Mouse (Mus musculus): ENCODE results near the gene Meis2. TPM values are rescaled to one million over a fixed set of nuclear protein-coding genes. Genes with fewer than 3 reads are reported as not detected.

Meis2 gene
- polyA plus RNA-seq, 1 experiment from 2014 or later = 74.1 TPM

- Histone ChIP-seq H3K4me3 (no peak overlapping the region), H3K9me3 (no peaks in the 10 kb centered on the region), H3K9ac (no peak overlapping the region), H3K4me2 (no peak overlapping the region), H3K27me3 (replicated peaks) (no peaks in the 10 kb centered on the region), H3K36me3 (replicated peaks) (no peaks in the 10 kb centered on the region), H3K4me1 (peaks cover 8% of the 10 kb centered on the region), H3K27ac (no peak overlapping the region)
- ATAC-seq (replicated peaks) = no peak
- WGBS = 45% methylated on average over 6 of the region's 6 CpGs
Observed at GRCm38 (mm10) chr2:115923247-115923646, 142.4 kb downstream of the Meis2 start.

- peaks cover 8% of the 10 kb centered on the region for H3K4me1 ChIP-seq
- no peak overlapping the region for H3K27ac ChIP-seq
- H3K27me3 ChIP-seq (replicated peaks) = no peaks in the 10 kb centered on the region
- no peak overlapping the region for H3K4me3 ChIP-seq
- 89% methylated on average over 9 of the region's 9 CpGs for WGBS
- no peak overlapping the region for H3K9ac ChIP-seq
- no peak overlapping the region for H3K4me2 ChIP-seq
- no peak for ATAC-seq (replicated peaks)
- no peaks in the 10 kb centered on the region for H3K9me3 ChIP-seq
- H3K36me3 ChIP-seq (replicated peaks) = no peaks in the 10 kb centered on the region
Observed at GRCm38 (mm10) chr2:115921687-115922086, 144.0 kb downstream of the Meis2 start.

DNA sequence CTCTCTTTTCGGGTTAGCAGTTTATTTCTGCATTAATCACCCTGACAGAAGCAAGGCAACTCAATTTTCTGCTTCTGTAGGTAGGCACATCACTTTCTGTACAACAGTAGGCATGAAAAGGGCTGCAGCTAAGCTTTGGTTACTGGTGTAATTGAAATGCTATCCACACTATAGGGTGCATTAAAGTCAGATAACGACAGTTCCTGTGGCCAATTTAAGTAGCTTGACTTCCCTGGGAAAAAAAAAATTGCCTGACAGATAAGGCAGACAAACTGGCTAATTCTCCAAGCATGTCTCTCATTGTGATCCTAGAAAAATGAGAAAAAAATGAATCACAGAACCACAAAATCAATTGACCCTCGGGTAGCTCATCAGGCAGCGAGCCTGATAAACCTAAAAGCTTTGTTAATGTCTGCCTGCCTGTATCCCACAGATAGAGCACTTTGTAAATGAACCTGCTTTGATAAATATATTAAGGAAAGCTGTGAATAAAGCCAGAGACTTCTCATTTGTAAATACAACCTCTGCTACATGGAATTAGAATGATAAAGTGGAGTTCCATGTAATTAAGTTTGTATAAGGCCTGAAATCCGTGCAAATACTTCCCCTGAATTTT is 145.2 kb downstream of the Meis2 start:
- H3K4me3 ChIP-seq = no peak overlapping the region
- peak; percentile 60 for ATAC-seq (replicated peaks)
- H3K9ac ChIP-seq = no peak overlapping the region
- 33% methylated on average over 5 of the region's 5 CpGs for WGBS
- H3K36me3 ChIP-seq (replicated peaks) = no peaks in the 10 kb centered on the region
- no peak overlapping the region for H3K4me2 ChIP-seq
- no peaks in the 10 kb centered on the region for H3K9me3 ChIP-seq
- H3K4me1 ChIP-seq = peaks cover 13% of the 10 kb centered on the region
- no peaks in the 10 kb centered on the region for H3K27me3 ChIP-seq (replicated peaks)
- peak overlapping the region; percentile 53; the same call in 1 of the 2 replicates for H3K27ac ChIP-seq

DNA sequence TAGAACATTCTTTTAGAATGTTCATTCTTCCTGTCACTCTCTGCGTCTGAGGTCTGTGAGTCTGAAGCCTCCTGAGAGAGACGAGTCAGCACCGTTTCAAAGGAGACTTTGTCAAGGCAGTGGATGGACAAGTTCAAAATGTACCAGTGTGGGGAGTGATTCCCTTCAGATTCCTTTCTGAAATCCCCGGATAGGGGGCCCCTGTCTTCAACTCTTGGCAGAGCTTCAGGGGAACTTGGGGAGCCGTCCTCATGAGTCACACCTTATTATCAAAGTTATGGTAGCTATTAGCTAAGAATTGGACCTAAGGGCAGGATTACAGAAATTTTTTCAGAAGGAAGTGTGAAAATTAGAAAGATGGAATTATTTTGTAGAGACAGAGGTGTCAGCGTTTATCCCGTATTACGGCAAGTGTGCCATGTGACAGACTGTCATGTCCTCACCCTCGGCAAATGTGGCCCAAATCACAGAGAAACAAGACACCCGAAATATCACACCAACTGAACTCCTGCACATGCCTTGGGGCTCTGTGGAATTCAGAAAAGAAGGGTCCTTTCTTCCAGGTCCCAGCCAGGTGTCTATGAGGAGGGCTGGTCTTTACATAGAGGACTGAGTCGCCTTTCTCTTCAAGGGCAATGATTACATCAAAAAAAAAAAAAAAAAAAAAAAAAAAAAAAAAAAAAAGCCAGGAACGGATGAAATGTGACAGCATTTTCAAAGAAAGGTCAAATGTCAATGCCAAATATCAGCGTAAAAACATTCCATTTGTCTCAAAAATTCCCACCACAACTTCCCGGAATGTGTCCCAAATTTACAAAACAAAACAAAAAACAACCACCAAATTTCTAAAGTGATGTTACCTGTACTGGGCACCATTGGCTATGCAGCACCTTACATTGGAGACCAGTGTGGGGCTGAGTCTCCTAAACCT is 146.2 kb downstream of the Meis2 start:
- WGBS = 74% methylated on average over 14 of the region's 14 CpGs
- Histone ChIP-seq H3K9me3 (no peaks in the 10 kb centered on the region), H3K36me3 (replicated peaks) (no peaks in the 10 kb centered on the region), H3K27ac (0 out of 2 replicates have a peak overlapping the region, but pooled peaks have one; percentile 53), H3K4me1 (peaks cover 13% of the 10 kb centered on the region), H3K4me3 (no peak overlapping the region), H3K27me3 (replicated peaks) (no peaks in the 10 kb centered on the region), H3K4me2 (no peak overlapping the region), H3K9ac (no peak overlapping the region)
- ATAC-seq (replicated peaks) = no peak

DNA sequence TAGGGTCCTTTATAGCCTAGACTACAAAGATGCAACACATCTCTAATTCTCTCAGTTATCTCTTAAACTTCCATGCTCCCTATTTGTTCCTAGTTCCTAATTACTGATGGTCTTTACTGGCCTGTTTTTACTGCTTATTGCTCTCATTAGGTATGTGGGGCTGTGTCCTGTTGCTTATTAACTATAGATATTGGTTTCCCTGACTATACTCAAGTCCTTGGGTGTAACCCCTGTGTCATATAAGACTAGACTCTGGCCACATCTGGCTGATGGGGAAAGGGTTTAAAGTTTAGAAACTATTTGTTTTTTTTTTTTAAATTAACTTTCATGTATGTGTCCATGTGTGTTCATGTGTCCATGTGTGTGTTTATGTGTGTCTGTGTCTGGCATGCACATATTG is 147.1 kb downstream of the Meis2 start:
- H3K27ac ChIP-seq = no peak overlapping the region
- H3K27me3 ChIP-seq (replicated peaks) = no peaks in the 10 kb centered on the region
- H3K4me2 ChIP-seq = no peak overlapping the region
- H3K36me3 ChIP-seq (replicated peaks) = no peaks in the 10 kb centered on the region
- H3K4me1 ChIP-seq = peaks cover 13% of the 10 kb centered on the region
- H3K9me3 ChIP-seq = no peaks in the 10 kb centered on the region
- H3K9ac ChIP-seq = no peak overlapping the region
- no peak for ATAC-seq (replicated peaks)
- no peak overlapping the region for H3K4me3 ChIP-seq

DNA sequence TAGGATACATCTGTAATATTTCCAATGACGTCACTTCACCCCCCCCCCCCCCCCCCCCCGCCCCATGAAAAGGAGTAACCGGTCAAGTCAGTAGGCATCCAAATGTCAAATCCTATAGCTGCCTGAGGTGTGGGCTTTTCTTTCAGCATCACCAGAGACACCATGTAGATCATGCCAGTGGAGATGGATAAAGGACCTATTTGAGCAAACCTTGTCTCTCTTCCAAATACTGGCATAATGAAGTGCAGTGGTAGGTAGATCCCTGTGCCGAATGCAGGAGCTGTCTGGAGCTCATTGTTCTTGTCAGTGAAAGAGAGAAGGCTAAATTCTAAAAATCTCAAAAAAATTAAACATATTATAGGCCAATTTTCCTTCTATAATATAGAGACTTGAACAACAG is 151.1 kb downstream of the Meis2 start:
- ATAC-seq (replicated peaks) = no peak
- no peak overlapping the region for H3K4me2 ChIP-seq

GRCm38 (mm10) chr2:115912948-115913529 is 152.6 kb downstream of the Meis2 start:
- Histone ChIP-seq H3K4me3 (no peak overlapping the region), H3K9me3 (no peaks in the 10 kb centered on the region), H3K27ac (no peak overlapping the region), H3K4me2 (no peak overlapping the region), H3K27me3 (replicated peaks) (no peaks in the 10 kb centered on the region), H3K4me1 (0 out of 2 replicates have a peak, but pooled peaks cover 5% of the 10 kb centered on the region), H3K36me3 (replicated peaks) (no peaks in the 10 kb centered on the region), H3K9ac (no peak overlapping the region)
- ATAC-seq (replicated peaks) = no peak
- 74% methylated on average over 7 of the region's 7 CpGs for WGBS

More for the DNA sequence above, 151.1 kb downstream of the Meis2 start:
- no peak overlapping the region for H3K27ac ChIP-seq
- H3K9ac ChIP-seq = no peak overlapping the region
- WGBS = 34% methylated on average over 4 of the region's 4 CpGs
- no peaks in the 10 kb centered on the region for H3K9me3 ChIP-seq
- 0 out of 2 replicates have a peak, but pooled peaks cover 5% of the 10 kb centered on the region for H3K4me1 ChIP-seq
- no peaks in the 10 kb centered on the region for H3K36me3 ChIP-seq (replicated peaks)
- H3K4me3 ChIP-seq = no peak overlapping the region
- no peaks in the 10 kb centered on the region for H3K27me3 ChIP-seq (replicated peaks)

DNA sequence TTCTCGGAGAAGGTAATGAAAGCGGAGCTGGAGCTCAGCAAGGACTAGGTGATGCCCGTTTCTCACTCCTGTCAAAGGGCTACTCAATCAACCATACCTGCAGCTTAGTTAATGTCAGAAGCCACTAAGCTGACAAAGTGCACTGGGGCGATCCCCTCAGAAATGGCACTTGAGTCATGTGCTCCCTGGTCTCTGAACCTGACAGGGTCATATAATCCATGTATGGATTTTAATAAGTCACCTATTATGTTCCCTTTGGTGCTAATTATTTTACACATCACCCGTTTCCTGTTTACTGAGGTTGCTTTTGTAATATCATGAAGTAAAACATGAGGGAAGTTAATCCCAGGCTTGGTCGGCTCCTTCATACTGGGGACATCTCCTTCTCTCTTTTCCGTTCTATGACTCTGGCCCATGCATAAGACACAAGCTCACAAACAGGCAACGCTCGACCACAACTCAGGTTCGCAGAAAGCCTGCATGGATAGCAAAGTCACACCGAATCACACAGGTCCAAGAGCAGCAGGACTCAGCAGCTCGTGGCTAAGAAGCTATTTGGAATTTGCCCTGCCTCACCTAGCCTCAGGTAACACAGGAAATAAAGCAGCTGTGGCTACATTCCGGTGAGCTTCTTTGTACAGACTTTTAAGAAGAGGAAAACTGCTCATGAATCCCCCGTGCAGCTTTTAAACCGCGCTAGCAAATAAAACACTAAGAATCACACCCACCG is 153.6 kb downstream of the Meis2 start:
- Histone ChIP-seq H3K4me1 (0 out of 2 replicates have a peak, but pooled peaks cover 5% of the 10 kb centered on the region), H3K4me3 (no peak overlapping the region), H3K27me3 (replicated peaks) (no peaks in the 10 kb centered on the region), H3K27ac (no peak overlapping the region), H3K36me3 (replicated peaks) (no peaks in the 10 kb centered on the region), H3K4me2 (no peak overlapping the region), H3K9me3 (no peaks in the 10 kb centered on the region), H3K9ac (no peak overlapping the region)
- no peak for ATAC-seq (replicated peaks)
- WGBS = 90% methylated on average over 17 of the region's 17 CpGs

DNA sequence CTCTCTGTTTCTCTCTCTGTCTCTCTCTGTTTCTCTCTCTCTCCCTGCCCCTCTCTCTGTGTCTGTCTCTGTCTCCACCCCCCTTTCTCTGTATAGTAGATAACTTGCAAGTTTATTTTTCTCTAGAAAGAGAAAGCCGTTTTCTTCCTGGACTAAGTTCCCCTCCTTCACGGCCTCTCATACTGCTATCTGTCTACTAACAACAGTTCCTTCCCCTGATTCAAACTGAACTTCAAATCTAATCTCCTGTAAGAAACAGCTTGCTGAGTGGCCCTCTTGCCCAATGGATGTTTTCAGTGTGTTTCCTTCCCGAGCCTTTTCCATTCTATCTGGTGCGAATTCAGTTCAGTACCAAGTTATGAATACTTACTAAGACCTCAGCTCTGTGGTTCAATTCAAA is 155.4 kb downstream of the Meis2 start:
- Histone ChIP-seq H3K27ac (no peak overlapping the region), H3K4me3 (no peak overlapping the region), H3K4me2 (no peak overlapping the region), H3K27me3 (replicated peaks) (no peaks in the 10 kb centered on the region), H3K36me3 (replicated peaks) (no peaks in the 10 kb centered on the region), H3K9me3 (no peaks in the 10 kb centered on the region), H3K4me1 (0 out of 2 replicates have a peak, but pooled peaks cover 3% of the 10 kb centered on the region), H3K9ac (no peak overlapping the region)
- WGBS = 82% methylated on average over 4 of the region's 4 CpGs
- no peak for ATAC-seq (replicated peaks)

DNA sequence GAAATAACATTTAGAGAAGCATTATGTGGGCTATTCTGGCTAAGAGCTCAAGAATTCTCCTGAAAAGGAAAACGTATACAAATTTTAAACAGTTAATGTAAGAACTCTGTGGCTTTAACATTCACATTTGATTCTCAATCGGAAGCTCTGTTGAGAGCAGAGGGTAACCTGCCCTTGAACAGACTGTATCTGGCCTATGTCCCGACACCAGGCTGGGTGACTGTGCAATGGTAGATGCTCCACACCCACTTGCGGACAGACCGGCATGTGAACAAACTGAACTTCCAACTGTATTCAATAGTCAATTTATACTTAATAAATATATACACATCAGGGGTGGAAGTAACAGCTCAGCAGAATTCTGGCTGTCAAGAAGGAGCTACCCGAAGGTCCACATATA is 164.6 kb downstream of the Meis2 start:
- no peak overlapping the region for H3K27ac ChIP-seq
- 96% methylated on average over 6 of the region's 6 CpGs for WGBS
- ATAC-seq (replicated peaks) = no peak
- H3K27me3 ChIP-seq (replicated peaks) = no peaks in the 10 kb centered on the region
- peaks cover 24% of the 10 kb centered on the region for H3K4me1 ChIP-seq
- no peaks in the 10 kb centered on the region for H3K36me3 ChIP-seq (replicated peaks)
- H3K4me2 ChIP-seq = no peak overlapping the region
- H3K4me3 ChIP-seq = no peak overlapping the region
- no peaks in the 10 kb centered on the region for H3K9me3 ChIP-seq
- H3K9ac ChIP-seq = no peak overlapping the region

DNA sequence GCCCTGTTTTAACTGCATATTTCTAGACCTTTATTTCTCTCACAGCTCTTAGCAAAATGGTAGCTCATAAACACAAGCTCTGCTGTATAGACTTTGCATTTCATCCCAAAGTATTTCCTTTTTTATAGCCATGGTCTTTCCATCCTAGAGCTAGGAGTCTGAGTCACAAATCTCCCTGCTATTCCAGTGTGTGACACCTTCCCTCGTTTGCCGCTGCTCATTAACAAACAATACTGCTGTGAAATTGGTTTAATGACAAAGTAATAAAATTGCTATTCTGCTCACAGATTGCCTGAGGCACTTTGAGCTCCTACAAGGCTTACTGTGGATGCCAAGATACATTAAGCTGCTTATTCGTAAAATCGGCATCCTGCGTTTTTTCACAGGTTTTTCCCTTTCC is 168.1 kb downstream of the Meis2 start:
- Histone ChIP-seq H3K27ac (peak overlapping the region; percentile 2; the same call in 1 of the 2 replicates), H3K4me2 (no peak overlapping the region), H3K4me3 (no peak overlapping the region), H3K36me3 (replicated peaks) (no peaks in the 10 kb centered on the region), H3K9ac (no peak overlapping the region), H3K9me3 (no peaks in the 10 kb centered on the region), H3K4me1 (peaks cover 31% of the 10 kb centered on the region), H3K27me3 (replicated peaks) (no peaks in the 10 kb centered on the region)
- ATAC-seq (replicated peaks) = peak; percentile 51; the same call in 1 of the 2 replicates
- WGBS = 26% methylated on average over 5 of the region's 5 CpGs

DNA sequence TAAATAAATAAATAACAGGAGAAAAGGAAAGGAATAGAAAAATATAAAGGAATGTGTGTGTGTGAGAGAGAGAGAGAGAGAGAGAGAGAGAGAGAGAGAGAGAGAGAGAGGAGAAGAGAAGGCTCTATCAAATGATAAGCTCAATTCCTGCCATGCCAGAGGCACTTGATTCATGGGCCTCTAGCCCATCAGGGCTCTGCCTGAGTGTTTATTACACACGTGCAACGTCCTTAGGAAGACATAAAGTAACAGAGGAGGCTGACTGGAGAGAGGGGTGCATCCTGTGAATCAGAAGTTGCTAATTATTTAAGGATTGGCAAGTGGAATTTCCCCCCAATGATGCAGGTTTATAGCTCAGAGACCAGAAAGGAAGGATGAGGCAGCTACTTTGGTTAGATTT is 168.6 kb downstream of the Meis2 start:
- no peaks in the 10 kb centered on the region for H3K27me3 ChIP-seq (replicated peaks)
- no peak overlapping the region for H3K4me2 ChIP-seq
- no peak overlapping the region for H3K4me3 ChIP-seq
- H3K27ac ChIP-seq = no peak overlapping the region
- no peak overlapping the region for H3K9ac ChIP-seq
- no peaks in the 10 kb centered on the region for H3K36me3 ChIP-seq (replicated peaks)
- WGBS = 23% methylated on average over 2 of the region's 2 CpGs
- H3K4me1 ChIP-seq = peaks cover 31% of the 10 kb centered on the region
- no peak for ATAC-seq (replicated peaks)
- H3K9me3 ChIP-seq = no peaks in the 10 kb centered on the region
